Mouse (Mus musculus) thymus, adult 2 months (tissue): ENCODE measurements around the gene Chst15. TPM values are rescaled to one million over a fixed set of nuclear protein-coding genes. Genes with fewer than 3 reads are reported as not detected.

ENCODE experiments used
- DNase-seq: peaks from one replicate; pipeline ENCODE4 v3.0.0; 2021
- H3K27ac ChIP-seq: fragments of 200-500 bp; 2 replicates; pipeline ENCODE4 v1.5.1; 2012; ENCODE audit warnings: low read length, control low read depth; ENCODE audit not compliant: control insufficient read depth, insufficient read depth
- H3K27me3 ChIP-seq: fragments of 200-500 bp; 2 replicates; pipeline ENCODE4 v1.6.1; 2012; ENCODE audit warnings: mild to moderate bottlenecking, low read length, moderate library complexity, mixed read lengths; ENCODE audit not compliant: control insufficient read depth, insufficient read depth
- H3K36me3 ChIP-seq: fragments of 200-500 bp; 2 replicates; pipeline ENCODE4 v1.6.1; 2012; ENCODE audit warnings: mild to moderate bottlenecking, low read length, moderate library complexity; ENCODE audit not compliant: control insufficient read depth, insufficient read depth
- H3K4me1 ChIP-seq: fragments of 200-500 bp; replicated peaks from 2 replicates; pipeline ENCODE4 v1.6.1; 2012; ENCODE audit warnings: low read length; ENCODE audit not compliant: control insufficient read depth, insufficient read depth
- H3K4me3 ChIP-seq: fragments of 200-500 bp; 2 replicates; pipeline ENCODE4 v1.5.1; 2012; ENCODE audit warnings: mild to moderate bottlenecking, low read length, control low read depth, moderate library complexity; ENCODE audit not compliant: control insufficient read depth, insufficient read depth
- CTCF ChIP-seq: fragments of 200-500 bp; IDR thresholded peaks from 2 replicates; pipeline ENCODE4 v1.5.1; 2012; ENCODE audit warnings: mild to moderate bottlenecking, control low read depth, low read length, moderate library complexity, borderline replicate concordance; ENCODE audit not compliant: control insufficient read depth, poor library complexity, insufficient read depth; ENCODE audit errors: extremely low read depth
- POLR2A ChIP-seq: fragments of 200-500 bp; IDR thresholded peaks from 2 replicates; pipeline ENCODE4 v1.6.1; 2012; ENCODE audit warnings: mild to moderate bottlenecking, low read length, control low read depth, moderate library complexity; ENCODE audit not compliant: control insufficient read depth, poor library complexity, insufficient read depth; ENCODE audit errors: extremely low read depth
- WGBS: fragments of 180-500 bp; shearing (Covaris S2); methylation state at CpG from one replicate; pipeline ENCODE4 v1.1.7; 2018; 5-methylcytosine and 5-hydroxymethylcytosine counted together
- polyA plus RNA-seq: library from polyadenylated mRNA; depleted of rRNA; stranded (reverse); fragments of >200 nt; gene quantifications from 2 replicates; pipeline ENCODE4 v1.2.3, GENCODE M21; 2012

Chst15 gene
- polyA plus RNA-seq, 1 experiment, result 7.4 TPM

DNA sequence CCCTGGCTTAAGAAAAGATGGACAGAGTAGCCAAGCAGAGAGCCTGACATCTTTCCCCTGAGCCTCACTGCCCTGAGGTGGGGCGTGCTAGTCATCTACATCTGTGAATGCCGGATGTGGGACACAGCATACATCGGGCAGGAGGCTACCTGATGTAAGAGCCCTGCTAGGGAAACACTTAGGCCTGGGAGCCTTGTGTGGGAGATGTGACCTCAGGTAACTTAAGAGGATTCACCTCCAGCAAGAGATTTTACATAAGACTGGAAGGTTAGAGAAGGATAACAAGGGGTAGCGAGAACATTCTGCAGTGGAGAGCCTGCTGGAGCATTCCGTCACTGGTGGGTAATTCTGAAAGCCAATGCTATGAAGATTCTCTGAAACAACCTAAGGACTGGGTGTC is 69.9 kb downstream of the Chst15 start:
- no peak for DNase-seq
- no peaks in the 10 kb centered on the region; the same call in 1 of the 2 replicates for H3K4me1 ChIP-seq
- WGBS, result 95% methylated on average over 5 of the region's 5 CpGs
- H3K27ac ChIP-seq, result no peak overlapping the region
- H3K27me3 ChIP-seq, result no peaks in the 10 kb centered on the region
- H3K4me3 ChIP-seq, result no peak overlapping the region
- TF ChIP-seq CTCF (no peak), POLR2A (no peak)
- no peaks in the 10 kb centered on the region for H3K36me3 ChIP-seq

DNA sequence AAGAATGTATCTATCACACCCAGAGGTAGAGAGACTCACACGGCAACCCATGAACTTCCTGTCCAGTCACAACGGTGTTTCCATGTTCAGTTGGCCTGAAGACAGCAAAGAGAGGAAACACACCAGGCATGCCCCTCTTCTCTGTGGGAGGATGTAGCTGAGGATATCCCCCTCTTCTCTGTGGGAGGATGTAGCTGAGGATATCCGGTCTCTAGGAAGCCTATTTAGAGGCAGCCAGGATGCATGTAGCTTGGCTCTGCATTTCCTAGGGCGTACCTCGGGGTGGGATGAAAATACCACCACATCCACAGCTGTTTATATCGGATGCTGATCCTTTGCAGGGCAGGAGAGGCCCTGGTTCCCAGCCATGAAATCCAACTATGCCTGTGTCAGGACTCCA is 71.3 kb downstream of the Chst15 start:
- no peak overlapping the region for H3K4me3 ChIP-seq
- H3K27ac ChIP-seq, result no peak overlapping the region
- no peaks in the 10 kb centered on the region; the same call in 1 of the 2 replicates for H3K4me1 ChIP-seq
- TF ChIP-seq CTCF (no peak), POLR2A (no peak)
- 93% methylated on average over 6 of the region's 6 CpGs for WGBS
- no peaks in the 10 kb centered on the region for H3K27me3 ChIP-seq
- no peaks in the 10 kb centered on the region for H3K36me3 ChIP-seq
- DNase-seq, result no peak

DNA sequence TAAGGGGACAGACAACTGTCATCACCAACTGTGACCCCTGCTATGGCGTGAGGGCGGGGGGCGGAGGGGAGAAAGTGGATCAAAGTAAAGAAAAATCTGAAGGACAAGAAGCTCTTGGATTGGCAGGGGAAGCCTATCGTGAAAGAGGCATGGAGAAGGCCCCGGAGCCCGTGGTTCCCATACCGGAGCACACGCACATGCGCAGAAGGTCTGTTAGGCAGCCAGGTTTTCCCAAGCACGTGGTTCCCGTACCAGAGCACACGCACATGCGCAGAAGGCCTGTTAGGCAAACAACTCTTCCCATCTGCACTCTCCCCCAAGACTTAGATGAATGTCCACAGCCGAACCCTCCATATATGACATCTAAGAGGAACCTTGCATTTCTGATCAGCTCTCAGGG is 72.4 kb downstream of the Chst15 start:
- Histone ChIP-seq H3K27me3 (no peaks in the 10 kb centered on the region), H3K4me1 (no peaks in the 10 kb centered on the region; the same call in 1 of the 2 replicates), H3K27ac (no peak overlapping the region), H3K4me3 (no peak overlapping the region), H3K36me3 (no peaks in the 10 kb centered on the region)
- 97% methylated on average over 14 of the region's 14 CpGs for WGBS
- TF ChIP-seq POLR2A (no peak), CTCF (no peak)
- DNase-seq, result no peak

DNA sequence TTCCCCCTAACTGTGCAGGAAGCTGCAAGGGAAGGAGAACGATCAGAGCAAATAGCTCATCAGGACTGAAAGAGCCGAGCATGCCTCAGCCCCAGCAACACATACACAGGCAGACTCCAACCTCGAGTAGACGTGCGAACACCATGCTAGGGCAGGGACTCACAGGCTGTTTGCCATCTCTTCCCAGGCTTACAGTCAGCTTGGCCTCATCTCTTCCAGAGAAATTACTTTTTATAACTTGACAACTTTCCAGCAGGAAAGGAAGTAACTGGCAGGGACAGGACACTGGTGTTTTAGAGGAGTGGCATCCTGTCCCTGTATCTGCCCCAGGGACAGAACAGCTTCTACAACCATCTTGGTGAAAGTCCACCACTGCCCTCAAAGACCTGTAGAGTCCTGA is 73.8 kb downstream of the Chst15 start:
- Histone ChIP-seq H3K36me3 (no peaks in the 10 kb centered on the region), H3K4me1 (no peaks in the 10 kb centered on the region; the same call in 1 of the 2 replicates), H3K27me3 (no peaks in the 10 kb centered on the region), H3K27ac (no peak overlapping the region), H3K4me3 (no peak overlapping the region)
- no peak for TF ChIP-seq POLR2A
- TF ChIP-seq CTCF, result no peak
- WGBS, result 91% methylated on average over 5 of the region's 5 CpGs
- no peak for DNase-seq

DNA sequence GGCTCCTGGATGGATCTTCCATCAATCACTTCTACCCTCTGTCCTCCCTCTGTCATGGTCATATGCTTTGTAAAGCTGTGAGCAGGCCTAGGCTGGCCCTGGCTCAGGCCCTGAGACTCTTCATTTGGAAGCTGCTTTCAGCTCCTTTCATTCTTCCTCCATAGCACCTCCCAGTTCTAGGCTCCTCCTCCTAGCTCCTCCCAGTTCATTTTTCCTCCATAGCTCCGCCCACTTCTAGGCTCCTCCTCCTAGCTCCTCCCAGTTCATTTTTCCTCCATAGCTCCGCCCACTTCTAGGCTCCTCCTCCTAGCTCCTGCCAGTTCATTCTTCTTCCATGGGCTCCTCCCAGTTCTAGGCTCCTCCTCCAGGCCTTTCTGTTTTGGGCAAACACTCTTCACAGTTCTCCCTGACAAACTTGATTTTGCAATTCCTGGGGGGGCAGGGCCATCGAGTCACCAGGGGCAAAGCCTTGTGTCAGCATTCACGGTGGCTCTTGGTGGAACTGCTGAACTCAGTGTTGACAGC is 74.3 kb downstream of the Chst15 start:
- TF ChIP-seq CTCF (no peak), POLR2A (no peak)
- Histone ChIP-seq H3K27ac (no peak overlapping the region), H3K4me1 (no peaks in the 10 kb centered on the region; the same call in 1 of the 2 replicates), H3K36me3 (no peaks in the 10 kb centered on the region), H3K27me3 (no peaks in the 10 kb centered on the region), H3K4me3 (no peak overlapping the region)
- WGBS, result 77% methylated on average over 4 of the region's 4 CpGs
- DNase-seq, result no peak

DNA sequence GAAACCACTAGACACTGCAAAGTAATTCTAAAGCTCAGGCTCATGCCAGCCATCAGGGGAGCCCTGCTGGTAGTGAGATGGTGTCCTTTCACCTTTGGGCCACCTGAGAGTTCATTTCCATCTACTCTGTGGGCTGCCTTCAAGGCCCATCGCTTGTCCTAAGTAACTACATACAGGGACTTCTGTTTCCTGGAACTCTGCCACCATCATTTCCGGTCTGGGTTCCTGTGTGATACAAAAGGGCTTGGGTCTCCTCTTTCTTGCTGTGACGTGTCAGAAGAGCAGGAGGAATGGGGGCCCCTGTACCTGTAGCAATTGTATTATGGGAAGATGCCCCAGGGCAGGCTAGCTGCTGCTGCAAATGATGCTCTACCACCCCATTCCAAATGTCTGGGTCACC is 78.1 kb downstream of the Chst15 start:
- no peaks in the 10 kb centered on the region; the same call in 1 of the 2 replicates for H3K4me1 ChIP-seq
- WGBS, result 89% methylated on average over 3 of the region's 3 CpGs

DNA sequence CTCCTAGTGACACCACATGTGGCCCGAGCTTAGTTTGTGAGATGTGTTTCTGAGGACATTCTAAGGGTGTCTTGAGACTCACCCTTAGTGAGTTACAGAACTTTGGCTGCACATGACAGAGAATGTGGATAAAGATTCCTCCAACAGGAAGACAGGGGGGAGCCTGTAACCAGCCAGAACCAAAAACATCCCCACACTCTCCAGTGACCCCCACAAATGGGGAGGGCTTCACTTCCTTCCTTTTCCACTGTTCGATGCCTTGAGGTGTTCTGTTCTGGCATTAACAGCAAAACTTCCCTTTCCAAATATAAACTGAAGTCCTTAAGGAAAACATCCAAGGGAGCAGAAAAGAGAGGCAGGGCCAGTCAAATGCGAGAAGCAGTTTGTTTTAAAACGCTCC is 79.8 kb downstream of the Chst15 start:
- TF ChIP-seq POLR2A, result no peak
- no peak for TF ChIP-seq CTCF
- Histone ChIP-seq H3K27me3 (no peaks in the 10 kb centered on the region), H3K4me3 (no peak overlapping the region), H3K4me1 (no peaks in the 10 kb centered on the region), H3K36me3 (no peaks in the 10 kb centered on the region), H3K27ac (no peak overlapping the region)
- no peak for DNase-seq
- WGBS, result 74% methylated on average over 4 of the region's 4 CpGs

More for the DNA sequence above, 78.1 kb downstream of the Chst15 start:
- Histone ChIP-seq H3K36me3 (no peaks in the 10 kb centered on the region), H3K27me3 (no peaks in the 10 kb centered on the region), H3K27ac (no peak overlapping the region), H3K4me3 (no peak overlapping the region)
- TF ChIP-seq POLR2A (no peak), CTCF (no peak)
- DNase-seq, result no peak
